Mouse (Mus musculus): ENCODE data around the gene Gm20869. TPM values are rescaled to one million over a fixed set of nuclear protein-coding genes. Genes with fewer than 3 reads are reported as not detected.
"Not testable (repeated sequence)": the region's sequence is repeated elsewhere in the genome, so short reads cannot be mapped to it uniquely, and the experiment has no call there.

Gm20869 gene
- not detected in 2 replicates for polyA plus RNA-seq (2015; fragmentation: Nextera tagmentation; extraction: Ambion mirVana)

DNA sequence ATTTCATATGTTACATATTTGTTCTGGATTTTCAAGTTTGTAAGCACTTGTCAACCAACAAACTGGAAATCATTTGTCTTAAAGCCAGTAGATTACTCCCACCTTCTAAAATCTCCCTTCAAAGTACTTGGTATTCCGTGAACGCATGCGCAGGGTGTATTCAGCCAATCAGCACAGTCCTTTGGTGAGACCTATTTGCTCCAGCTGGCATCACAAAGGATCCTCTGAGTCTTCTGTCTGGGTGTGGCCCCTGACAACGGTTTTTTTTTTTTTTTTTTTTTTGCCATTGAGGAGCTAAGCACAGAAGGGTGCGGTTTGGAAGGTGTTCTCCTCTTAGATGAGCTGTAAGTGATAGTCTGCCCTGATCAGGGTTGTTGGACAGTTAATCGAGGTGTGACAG is at the start of gene Gm20869:
Gene Gm20869 (plus strand): TSS at position 301 of the 400 bp plus-strand sequence.
- H3K4me2 ChIP-seq (ENCODE audit: low read depth, low read length); H3K4me1 ChIP-seq (ENCODE audit: control insufficient read depth, low read depth, low read length); H3K27me3 ChIP-seq (ENCODE audit: control insufficient read depth, insufficient read depth, low read depth, low read length); H3K4me3 ChIP-seq (ENCODE audit: low read depth, low read length); H3K9ac ChIP-seq (ENCODE audit: low read depth, low read length); H3K27ac ChIP-seq (ENCODE audit: low read length); H3K36me3 ChIP-seq (ENCODE audit: control insufficient read depth, insufficient read depth); ATAC-seq (ENCODE audit: low read depth); H3K9me3 ChIP-seq (replicated peaks; ENCODE audit: control insufficient read depth, low read length): not testable (repeated sequence)
- no CpG with 5 or more reads among the region's 6 CpGs for WGBS (ENCODE audit: insufficient replicate concordance)

Other genes with a start within 250 kb of the Gm20869 start
- gene Gm20870, start 222.6 kb downstream of the Gm20869 start, polyA plus RNA-seq (2015; fragmentation: Nextera tagmentation; extraction: Ambion mirVana) = not detected in 2 replicates

Measured in liver, embryonic 16.5 days (tissue).